Mouse (Mus musculus): ENCODE results near the gene Bricd5.
"Not testable (repeated sequence)": the region's sequence is repeated elsewhere in the genome, so short reads cannot be mapped to it uniquely, and the experiment has no call there.

Bricd5 gene

DNA sequence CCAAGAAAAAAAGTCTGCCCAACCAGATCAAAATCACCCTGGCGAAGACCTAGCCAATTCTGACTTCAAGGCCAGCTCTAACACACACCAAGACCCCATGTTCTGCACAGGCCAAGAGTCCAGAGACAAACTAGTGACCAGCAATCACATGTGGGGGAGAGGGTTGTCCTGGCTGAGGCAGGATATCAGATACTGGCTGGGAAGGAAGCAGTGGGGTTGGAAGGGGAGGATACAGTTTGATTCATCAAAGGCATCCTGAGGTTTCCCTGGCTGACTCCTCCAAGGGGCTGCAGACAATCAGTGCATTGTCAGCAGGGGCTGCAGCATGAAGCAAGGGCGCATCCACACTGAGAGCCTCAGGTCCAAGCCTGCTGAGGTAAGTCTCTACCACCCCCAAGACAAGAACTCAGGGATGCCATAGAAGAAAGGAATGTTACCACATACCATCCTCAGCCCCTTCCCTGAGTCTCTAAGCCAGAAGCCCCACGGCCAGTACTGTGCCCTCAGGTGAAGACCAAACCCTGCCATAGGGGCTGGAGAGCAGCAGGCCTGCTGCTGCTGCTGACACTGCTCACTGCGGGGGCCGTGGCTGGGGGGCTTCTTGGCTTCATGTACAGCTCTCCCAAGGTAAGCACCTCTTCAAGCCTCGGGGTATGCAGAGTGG, at the start of gene Bricd5:
Gene Bricd5, plus strand, starts transcription at position 273 of the 664 bp plus-strand sequence.
- no peak for DNase-seq (ENCODE audit: low spot score in 2 of 2)

DNA sequence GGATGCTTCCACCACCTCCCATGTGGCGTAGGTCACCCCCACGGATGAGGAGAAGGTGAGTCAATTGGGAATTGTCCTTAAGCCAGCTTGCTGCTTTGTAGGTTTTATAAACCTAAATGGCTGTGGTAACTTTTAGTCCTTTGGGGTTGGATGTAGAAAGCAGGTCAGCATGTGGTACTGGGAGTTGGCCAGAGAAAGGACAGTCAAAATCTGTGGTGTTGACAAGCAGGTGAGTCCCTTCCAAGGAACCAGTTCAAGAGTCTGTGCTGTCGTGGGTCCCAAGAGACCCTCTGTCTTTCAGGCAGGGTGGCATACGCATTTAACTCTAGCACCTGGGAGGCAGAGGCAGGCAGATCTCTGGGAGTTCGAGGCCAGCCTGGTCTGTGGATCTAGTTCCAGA, 49.2 kb upstream of the Bricd5 start:
- DNase-seq (ENCODE audit: low spot score in 2 of 2): no peak

DNA sequence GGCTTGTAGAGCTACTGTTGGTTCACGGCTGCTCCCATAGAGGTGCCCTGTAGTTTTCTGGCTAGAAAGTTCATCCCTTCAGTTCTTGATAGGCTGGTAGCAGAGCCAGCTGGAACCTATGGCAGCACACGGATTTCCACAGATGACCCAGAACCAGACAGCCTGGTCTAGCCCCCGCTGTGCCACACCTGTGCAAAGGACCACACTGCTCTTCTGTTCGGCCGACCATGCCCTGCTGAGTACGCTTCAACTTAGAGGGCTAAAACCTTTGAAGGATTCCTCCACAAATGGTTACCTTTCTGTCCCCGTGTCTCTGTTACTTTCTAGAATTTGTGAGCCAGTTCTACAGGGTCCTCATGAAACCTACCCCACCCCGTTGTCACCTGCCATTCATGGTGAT, 48.4 kb upstream of the Bricd5 start:
- DNase-seq (ENCODE audit: low spot score in 2 of 2): not testable (repeated sequence)

DNA sequence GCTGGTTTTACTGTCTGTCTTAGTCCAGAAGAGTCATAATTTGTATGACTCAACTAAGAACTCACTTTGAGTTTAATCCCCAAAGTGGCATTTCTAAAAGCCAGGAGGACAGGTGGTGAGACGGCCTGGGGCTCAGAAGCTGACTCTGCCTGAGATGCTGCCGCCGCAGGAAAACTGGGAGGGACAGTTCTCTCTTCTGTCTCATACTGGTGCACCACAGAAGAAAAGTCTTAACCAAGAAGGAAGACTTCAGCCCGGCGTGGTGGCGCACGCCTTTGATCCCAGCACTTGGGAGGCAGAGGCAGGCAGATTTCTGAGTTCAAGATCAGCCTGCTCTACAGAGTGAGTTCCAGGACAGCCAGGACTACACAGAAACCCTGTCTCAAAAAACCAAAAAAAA, 47.8 kb upstream of the Bricd5 start:
- no peak for DNase-seq (ENCODE audit: low spot score in 2 of 2)

DNA sequence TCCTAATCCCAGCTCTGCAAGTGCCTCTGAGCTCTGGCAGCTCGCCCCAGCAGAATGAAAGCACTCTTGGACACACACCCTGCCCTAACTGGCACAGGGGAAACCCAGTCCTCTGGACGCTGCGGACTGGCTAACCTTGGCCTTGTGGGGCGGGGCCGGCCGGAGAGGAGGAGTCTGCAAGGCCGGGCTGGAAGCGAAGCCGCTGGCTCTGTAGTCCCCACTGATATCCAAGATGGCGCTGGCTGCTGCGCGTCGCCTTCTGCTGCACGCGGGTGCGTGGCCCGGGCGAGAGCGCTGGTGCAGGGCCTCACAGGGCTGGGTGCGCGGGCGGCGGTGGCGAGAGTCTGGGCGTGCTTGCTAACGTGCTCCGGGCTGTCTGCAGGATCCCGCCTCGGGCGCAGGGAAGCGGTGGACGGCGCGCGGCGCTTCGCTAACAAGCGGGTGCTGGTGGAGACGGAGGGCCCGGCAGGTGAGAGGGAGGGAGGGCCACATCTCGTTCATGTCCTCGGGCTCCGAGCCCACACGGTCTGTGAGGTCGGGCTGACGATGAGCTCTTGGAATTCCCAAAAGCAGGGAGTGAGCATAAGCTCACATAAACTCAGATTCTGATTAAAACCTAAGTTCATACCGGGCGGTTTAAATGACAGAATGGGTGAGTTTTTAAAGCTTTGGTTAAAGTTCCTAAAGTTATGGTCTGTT, 47.1 kb upstream of the Bricd5 start, which contains the start of gene Eci1:
Gene Eci1, plus strand, starts transcription at position 171 of the 699 bp plus-strand sequence.
- peak; percentile 89 to 90 for DNase-seq (ENCODE audit: low spot score in 2 of 2)

DNA sequence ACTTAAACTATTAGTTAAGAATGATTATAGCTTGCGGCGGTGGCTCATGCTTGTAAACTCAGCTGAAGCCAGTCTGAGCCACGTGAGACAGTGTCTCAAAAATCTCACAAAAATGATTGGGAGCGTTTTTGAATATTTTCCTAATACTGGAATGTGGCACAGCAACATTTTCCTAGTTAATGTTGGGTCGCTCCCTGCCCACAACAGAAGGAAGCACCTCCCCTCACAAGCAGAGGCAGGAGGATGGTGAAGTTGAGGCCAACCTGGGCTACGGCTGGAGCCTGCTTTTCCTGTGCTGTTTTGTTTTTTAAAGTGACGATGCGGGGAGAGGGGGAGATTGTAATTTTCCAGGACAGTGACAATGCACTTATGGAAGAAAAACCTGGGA, 46.5 kb upstream of the Bricd5 start:
- DNase-seq (ENCODE audit: low spot score in 2 of 2): no peak

DNA sequence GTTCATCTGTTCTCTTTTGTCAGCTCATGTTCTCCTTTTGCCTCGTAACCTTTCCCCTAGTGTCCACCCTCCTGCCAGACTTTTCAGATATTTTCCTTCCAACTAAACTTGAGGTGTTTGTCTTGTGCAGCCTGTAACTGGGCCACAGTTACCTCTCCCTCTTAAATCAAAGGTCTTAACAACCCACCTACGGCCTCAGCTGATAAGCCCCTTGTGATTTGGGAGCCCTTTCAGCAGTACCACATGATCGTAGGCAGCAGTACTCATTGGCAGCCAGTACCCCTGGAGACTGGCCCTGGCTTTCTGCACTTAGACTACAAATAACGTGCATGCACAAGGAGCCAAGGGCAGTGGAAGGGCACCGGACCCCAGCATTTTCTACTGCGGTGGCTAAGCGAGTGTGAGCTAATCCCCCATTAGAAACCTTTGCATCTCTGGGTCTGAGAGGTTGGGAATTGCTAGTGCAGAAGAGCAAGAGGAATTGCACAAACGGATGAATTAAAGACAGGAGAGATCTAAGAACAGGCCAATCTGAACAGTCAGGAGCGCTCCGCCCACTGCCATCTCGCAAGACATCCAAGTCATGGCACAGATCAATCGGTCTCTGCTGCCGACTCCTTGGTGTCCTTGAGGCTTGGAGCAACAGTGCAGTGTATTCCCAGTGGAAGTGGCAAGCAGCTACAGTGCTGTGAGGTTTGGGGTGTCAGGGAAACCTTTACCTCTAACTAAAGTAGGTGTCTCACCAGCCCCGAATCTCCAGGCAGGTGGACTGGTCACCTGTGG, 44.3 kb upstream of the Bricd5 start:
- DNase-seq (ENCODE audit: low spot score in 2 of 2): no peak

DNA sequence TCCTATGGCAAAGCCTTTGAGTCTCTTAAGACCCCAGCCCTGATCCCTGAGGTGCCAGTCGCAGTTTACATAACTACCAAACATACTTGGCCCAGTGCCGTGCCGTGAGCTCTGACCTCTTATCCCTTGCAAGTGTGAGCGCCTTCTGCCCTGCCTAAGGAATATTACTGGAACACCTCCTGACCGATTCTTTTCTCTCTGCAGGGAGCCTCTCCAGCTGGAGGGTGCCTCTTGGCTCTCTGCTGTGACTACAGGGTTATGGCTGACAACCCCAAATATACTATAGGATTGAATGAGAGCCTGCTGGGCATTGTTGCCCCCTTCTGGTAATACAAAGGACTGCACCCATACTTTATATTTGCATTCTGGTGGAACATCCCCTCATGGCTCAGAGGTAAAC, 36.7 kb upstream of the Bricd5 start:
- no peak for DNase-seq (ENCODE audit: low spot score in 2 of 2)

DNA sequence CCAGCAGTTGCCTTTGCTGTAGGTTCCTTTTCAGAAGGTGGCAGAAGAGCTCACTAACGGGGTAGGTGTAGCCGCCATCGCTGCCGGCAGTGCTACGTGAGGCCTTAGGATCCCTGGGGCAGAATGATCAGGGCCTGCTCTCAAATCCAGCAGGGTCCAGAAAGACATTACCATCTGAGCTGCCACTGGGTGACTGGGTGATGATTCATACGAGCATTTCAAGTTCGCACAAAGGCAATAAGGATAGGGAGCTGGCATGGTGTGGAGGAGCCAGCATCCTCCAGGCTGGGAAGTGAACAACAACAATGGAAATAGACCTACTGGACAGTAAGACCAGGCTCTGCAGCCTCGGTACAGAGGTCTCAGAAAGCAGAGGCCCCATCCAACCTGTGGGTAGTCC, 33.3 kb upstream of the Bricd5 start:
- DNase-seq (ENCODE audit: low spot score in 2 of 2): no peak

DNA sequence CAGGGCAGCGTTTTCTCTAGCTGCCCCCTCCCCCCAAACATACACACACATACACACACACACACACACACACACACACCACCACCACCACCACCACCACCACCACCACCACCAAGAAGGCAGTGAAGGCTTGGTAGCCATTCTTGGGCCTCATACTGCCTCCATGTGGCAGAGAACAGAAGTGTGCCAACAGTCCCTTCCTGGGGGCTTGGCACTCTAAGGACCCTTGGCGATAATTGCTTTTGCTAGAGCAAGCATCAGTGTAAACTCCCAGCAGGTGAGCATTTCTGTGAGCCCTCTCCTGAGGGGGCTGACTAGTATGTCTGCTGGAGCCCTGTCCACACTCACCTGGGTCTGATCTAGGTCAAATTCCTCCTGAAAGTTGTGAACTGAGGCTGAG, 32.5 kb upstream of the Bricd5 start:
- DNase-seq (ENCODE audit: low spot score in 2 of 2): no peak

DNA sequence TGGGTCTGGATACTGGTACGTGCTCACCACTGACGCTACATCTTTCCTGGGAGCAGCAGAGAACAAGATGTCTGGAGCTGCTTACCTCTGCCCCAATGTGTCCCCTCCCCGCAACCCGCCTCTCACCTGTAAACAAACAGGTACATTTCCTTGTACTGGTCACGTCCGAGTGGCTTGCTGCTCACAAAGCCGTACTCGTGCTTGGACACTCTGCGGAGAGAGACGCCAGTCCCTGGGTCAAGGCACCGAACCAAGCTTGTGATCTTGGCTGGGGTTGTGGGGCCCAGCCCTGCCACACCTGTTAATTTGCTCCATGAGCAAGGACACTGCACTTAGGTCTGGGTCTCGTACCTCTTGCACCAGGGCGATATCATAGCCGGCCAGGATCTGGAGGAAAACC, 31.6 kb upstream of the Bricd5 start:
- no peak for DNase-seq (ENCODE audit: low spot score in 2 of 2)

DNA sequence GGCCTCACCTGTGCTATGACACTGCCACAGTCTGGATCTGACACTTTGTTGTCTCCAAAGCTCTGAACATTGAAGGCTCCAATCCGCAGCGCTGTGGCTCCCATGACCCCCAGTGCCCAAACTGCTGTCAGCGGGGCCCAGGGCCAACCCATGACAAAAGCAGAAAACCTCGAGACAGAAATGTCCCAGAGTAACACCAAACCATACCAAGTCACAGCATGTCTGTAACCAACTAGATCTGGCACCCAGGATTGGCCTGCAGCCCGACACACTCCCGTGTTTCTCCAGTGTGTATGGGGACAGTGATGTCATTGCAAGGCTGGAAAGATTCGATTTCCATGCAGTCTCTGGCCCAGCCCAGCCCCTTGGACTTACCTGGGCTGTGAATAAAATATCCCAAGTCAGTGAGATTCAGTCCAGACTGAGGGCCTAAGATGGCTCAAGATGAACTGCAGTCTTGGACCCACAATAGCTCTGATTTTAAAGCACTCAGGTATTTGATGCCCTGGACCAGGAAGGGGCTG, 31.0 kb upstream of the Bricd5 start, which contains the start of gene Dnase1l2:
Gene Dnase1l2, minus strand, starts transcription at position 474 of the 524 bp plus-strand sequence.
- DNase-seq (ENCODE audit: low spot score in 2 of 2): no peak

DNA sequence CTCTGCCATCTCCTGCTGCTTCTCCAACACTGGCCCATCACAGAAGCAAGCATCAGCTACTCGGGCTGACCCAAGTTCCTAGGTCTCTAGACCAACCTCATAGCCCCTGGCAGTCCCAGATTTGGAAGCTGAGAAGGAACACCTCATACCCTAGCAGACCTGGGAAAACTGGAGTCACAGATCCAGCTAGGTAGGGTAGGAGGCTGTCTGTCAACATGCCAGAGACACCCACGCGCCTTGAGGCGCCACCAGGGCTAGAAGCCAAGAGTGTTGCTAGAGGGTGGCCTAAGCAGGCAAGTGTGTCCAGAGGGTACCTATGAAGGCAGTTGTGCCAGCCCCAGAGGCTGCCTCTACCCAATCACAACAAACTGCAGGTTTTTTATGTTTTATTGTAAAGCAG, 30.3 kb upstream of the Bricd5 start:
- no peak for DNase-seq (ENCODE audit: low spot score in 2 of 2)

DNA sequence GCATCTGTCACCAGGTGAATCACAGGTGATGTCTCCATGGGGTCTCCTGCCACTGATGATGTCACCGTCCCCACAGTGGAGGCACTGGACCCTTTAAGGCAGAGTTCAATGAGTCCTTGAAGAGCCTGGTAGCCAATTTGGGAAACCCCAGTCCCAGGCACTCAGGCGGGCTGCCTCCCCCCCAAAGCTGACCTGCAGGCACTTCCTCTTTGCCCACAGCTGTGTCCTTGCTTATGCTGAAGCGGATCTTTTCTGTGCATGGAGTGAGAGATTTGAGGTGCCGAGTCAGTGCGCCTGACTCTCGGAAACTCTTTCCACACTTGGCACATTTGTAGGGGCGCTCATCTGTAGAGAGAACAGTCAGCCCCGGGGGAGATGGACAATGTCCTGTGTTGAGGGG, 27.1 kb upstream of the Bricd5 start:
- DNase-seq (ENCODE audit: low spot score in 2 of 2): no peak

DNA sequence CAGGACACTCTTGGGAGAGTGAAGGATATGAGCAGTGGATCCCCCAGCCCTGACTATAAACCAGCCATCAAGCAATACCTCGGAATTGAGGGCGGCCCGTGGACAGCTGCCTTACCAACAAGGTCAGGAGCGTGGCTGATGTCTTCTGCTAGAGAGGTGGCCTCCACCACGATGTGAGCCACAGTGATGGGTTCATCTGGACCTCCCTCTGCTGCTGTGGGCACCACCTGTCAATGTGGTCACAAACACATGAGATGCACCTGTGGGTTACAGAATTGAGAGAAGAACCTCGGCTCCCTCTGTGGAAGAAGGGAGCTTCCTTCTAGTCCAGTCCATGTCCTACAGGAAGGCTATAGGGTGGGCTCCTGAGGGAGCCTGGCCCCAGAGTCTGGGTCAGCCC, 24.2 kb upstream of the Bricd5 start:
- no peak for DNase-seq (ENCODE audit: low spot score in 2 of 2)

DNA sequence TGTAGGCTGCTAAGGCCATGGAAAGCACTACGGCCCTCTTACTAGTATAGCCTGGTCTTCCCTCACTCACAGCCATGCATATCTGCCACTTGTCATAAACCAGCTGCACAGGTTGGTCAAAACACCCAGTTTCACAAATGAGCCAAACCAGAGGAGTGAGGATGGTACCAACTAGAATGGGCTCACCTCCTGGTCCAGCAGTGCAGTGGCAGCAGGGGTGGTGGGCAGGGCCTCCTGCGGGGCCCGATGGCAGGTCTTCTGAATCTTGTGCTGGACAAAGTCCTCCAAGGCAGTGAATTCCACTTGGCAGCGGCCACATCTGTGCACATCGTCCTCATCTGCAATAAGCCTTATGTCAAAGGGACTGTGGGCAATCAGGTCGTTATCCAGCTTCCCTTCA, 22.5 kb upstream of the Bricd5 start:
- DNase-seq (ENCODE audit: low spot score in 2 of 2): no peak

DNA sequence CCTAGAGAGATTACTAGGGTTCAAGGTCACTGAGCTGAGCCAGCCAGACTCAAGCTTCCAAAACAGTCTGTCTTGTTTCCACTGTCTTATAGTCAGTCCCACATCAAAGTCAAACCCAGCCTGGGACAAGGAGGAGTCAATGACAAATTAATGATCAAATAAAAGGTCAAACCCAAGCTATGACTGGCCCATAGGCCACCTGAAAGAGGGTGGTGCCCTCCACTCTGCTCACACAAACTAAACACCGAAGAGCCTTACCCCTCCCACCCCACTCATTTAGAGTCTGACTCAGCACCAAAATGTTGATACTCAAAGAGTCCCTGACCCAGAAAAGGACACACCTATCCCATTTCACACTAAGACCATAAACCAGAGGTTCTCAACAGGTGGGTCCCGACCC, 20.3 kb upstream of the Bricd5 start:
- DNase-seq (ENCODE audit: low spot score in 2 of 2): no peak

DNA sequence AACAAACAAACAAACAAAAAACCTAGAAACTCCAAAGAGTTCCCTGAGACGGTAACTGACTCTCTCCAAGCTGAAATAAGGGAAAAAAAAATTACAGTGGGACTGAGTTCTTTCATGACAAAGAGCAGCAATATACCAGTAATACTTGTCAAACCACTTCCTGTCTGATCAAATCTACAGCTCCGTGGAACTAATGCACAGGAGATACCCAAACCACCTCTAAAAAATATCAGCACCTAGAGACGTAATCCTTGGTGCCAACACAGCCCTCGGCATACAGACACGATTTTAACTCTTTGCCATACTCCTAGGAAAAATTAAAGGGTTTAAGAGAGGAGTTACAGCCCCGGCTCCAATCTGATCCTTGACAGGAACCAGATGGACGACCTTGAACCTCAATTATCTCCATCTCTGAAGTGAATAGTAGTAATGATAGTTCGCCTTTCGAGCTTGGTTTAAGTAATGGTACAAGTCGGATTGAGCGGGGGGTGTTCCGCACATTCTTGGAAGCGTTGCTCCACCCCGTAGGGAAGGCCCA, 19.4 kb upstream of the Bricd5 start:
- DNase-seq (ENCODE audit: low spot score in 2 of 2): no peak

DNA sequence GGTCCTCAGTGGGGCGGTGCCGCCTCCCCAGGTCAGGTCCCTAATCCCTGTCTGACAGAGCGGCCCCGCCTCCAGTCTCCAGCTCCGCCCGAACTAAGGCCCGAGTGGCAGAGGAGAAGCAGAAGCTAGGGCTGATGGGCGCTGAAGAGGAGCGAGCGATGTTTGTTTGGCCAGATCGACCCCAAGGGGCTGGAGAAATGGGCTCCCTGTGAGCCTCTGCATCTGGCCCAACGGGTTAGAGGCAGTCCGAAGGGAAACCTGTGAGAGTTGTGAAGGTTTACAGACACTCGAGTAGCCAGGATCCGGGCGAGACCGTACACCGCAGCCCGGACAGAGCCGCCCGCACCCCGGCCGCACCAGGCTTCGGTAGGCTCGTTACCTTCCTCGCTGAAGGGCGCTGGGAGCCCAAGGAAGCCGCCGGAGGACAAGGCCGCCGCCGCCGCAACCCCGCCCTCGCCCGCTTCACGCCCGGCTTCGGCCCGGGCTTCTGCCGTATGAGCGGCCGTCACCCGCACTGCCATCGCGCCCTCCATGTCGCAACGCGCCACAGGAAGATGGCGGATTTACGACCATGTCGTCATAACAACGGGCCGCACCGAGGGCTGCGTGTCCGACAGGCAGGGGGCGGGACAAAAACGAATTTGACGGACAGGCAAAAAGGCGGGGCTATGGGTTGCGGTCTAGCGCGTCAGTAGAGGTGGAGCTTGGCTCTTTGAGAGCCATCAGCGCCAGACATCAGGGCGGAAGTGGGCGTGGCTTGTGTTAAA, 18.7 kb upstream of the Bricd5 start:
- DNase-seq (ENCODE audit: low spot score in 2 of 2): peak; percentile 98 to 99

DNA sequence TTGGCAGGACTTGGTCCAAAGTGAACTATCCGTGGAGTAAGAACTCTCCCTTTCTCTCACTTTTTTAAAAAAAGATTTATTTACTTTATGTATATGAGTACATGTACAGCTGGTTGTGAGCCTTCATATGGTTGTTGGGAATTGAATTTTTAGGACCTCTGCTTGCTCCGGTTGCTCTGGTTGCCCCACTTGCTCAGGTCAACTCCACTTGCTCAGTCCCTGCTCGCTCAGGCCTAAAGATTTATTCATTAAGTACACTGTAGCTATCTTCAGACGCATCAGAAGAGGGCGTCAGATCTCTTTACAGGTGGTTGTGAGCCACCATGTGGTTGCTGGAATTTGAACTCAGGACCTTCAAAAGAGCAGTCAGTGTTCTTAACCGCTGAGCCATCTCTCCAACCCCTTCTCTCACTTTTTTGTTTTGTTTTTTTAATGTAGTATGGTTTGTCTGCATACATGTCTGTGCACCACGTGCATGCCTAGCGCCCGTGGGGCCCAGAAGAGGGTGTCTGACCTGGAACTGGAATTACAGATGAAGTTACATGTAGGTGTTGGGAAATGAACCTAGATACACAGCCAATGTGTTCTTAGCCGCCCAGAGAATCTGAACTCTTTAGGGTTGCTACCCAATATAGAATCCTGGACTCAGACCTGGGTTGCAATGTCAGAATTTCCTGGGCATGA, 18.0 kb upstream of the Bricd5 start:
- not testable (repeated sequence) for DNase-seq (ENCODE audit: low spot score in 2 of 2)

DNA sequence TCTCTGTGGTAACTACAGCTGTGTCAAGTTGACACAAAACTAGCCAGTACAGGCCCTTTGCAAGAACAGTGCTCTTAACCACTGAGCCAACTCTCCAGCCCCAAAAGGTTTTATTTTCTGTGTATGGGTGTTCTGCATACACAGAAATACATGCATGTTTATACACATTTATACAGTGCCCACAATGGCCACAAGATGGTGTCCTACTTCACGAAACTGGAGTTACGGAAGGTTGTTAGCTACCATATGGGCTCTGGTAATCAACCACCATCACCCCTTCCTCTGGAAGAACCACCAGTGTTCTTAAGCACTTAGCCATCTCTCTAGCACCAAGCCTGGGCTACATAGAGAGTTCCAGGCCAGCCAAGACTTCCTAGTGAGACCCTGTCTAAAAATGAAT, 12.1 kb upstream of the Bricd5 start:
- no peak for DNase-seq (ENCODE audit: low spot score in 2 of 2)
